18 mouse cellular contexts compared by ENCODE assay signal in the genomic region with DNA sequence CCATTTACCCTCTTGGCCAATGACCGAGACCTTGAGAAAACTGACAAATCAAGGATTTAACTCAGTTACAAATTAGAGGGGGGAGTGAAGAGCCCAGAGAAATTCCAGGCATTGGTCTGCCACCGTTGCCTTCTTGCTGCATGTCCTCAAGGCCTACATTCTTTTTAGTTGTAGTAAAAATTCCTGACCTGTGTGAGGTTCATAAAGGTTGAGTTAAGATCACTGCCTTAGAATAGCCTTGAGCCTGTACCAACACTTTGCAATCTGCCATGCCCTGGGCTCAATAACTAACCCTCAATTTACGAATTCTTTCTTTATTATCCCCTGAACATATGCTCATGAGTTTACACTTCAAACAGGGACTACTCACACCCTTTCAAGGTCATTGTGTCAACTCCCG. TPM values are rescaled to one million over a fixed set of nuclear protein-coding genes. Genes with fewer than 3 reads are reported as not detected.
"Had no signal": no experiment of that assay in that cellular context is flagged by ENCODE, and none has a peak within 500 bp of the region (broad histone marks: within the 10 kb centered on the region; RNA-seq: fewer than 3 reads in every experiment).

No protein-coding gene starts in this region.

- ATAC-seq: midbrain, embryonic 13.5 days had no signal

- H3K27ac ChIP-seq: intestine, embryonic 15.5 days; layer of hippocampus, adult 2 months; liver, embryonic 15.5 days; midbrain, embryonic 13.5 days; neural tube, embryonic 15.5 days; stomach, postnatal 0 days had no signal

- H3K4me2 ChIP-seq: intestine, embryonic 15.5 days; liver, embryonic 11.5 days; liver, embryonic 15.5 days; midbrain, embryonic 13.5 days; neural tube, embryonic 15.5 days had no signal

- H3K4me1 ChIP-seq: intestine, embryonic 15.5 days; midbrain, embryonic 13.5 days; neural tube, embryonic 15.5 days had no signal

- H3K9me3 ChIP-seq: intestine, embryonic 15.5 days; liver, embryonic 15.5 days; midbrain, embryonic 13.5 days; neural tube, embryonic 15.5 days had no signal

- H3K4me3 ChIP-seq: intestine, embryonic 15.5 days; layer of hippocampus, adult 2 months; liver, embryonic 15.5 days; midbrain, embryonic 13.5 days; myocyte; neural tube, embryonic 15.5 days had no signal

- H3K27me3 ChIP-seq: intestine, embryonic 15.5 days; liver, embryonic 15.5 days; midbrain, embryonic 13.5 days; neural tube, embryonic 15.5 days had no signal

- DNase-seq: lung, adult 2 months; right cerebral cortex, adult 18-20 months; right cerebral cortex, postnatal 25 days had no signal

- H3K36me3 ChIP-seq: intestine, embryonic 15.5 days; liver, embryonic 15.5 days; midbrain, embryonic 13.5 days; neural tube, embryonic 15.5 days had no signal

- H3K9ac ChIP-seq: intestine, embryonic 15.5 days; liver, embryonic 15.5 days; midbrain, embryonic 13.5 days; neural tube, embryonic 15.5 days had no signal

RNA-seq across cellular contexts. Expression of a gene that starts 6.3 kb away (rescaled TPM):
- total RNA-seq: layer of hippocampus, adult 2 months; layer of hippocampus, postnatal 10 days; left cerebral cortex, postnatal 36 days; megakaryocyte progenitor cell, adult 5-6 weeks had no signal
- polyA plus RNA-seq: intestine, embryonic 15.5 days; limb, embryonic 14.5 days; liver, embryonic 11.5 days; liver, embryonic 15.5 days; lung, adult 2 months; lung, postnatal 0 days; midbrain, embryonic 13.5 days; myocyte; neural tube, embryonic 11.5 days; neural tube, embryonic 15.5 days; stomach, postnatal 0 days; urinary bladder, adult 2 months had no signal

RNA-seq across cellular contexts. Expression of a gene that starts 15.4 kb away (rescaled TPM):
- total RNA-seq: layer of hippocampus, adult 2 months; layer of hippocampus, postnatal 10 days; left cerebral cortex, postnatal 36 days; megakaryocyte progenitor cell, adult 5-6 weeks had no signal
- polyA plus RNA-seq: intestine, embryonic 15.5 days; limb, embryonic 14.5 days; liver, embryonic 11.5 days; liver, embryonic 15.5 days; lung, adult 2 months; lung, postnatal 0 days; midbrain, embryonic 13.5 days; myocyte; neural tube, embryonic 11.5 days; neural tube, embryonic 15.5 days; stomach, postnatal 0 days; urinary bladder, adult 2 months had no signal
